Mouse (Mus musculus) kidney, embryonic 15.5 days (tissue): ENCODE data around the gene Pde1a. TPM values are rescaled to one million over a fixed set of nuclear protein-coding genes. Genes with fewer than 3 reads are reported as not detected.

Source experiments
- polyA plus RNA-seq: library from polyadenylated mRNA; unstranded; fragments of >200 nt; fragmentation: Nextera tagmentation; extraction: Ambion mirVana; gene quantifications from 2 replicates; pipeline ENCODE4 v1.2.1, GENCODE M21; 2015

Gene Pde1a
- polyA plus RNA-seq, 1 experiment from 2014 or later = 20.9 TPM

Other genes with a start within 250 kb of the Pde1a start
- gene Prdx6b, start 163.0 kb upstream of the Pde1a start, polyA plus RNA-seq = not detected in 2 replicates
- 87.9 and 88.4 TPM in 2 replicates for gene Dnajc10, start 186.0 kb upstream of the Pde1a start, polyA plus RNA-seq